Mouse (Mus musculus): ENCODE data around the gene Slit3.

- TF ChIP-seq CTCF (IDR thresholded peaks at IDR 0.05; ENCODE audit: low read depth): no peak
- TF ChIP-seq EP300 (IDR thresholded peaks at IDR 0.05; ENCODE audit: low read depth): no peak
Measured at GRCm38 (mm10) chr11:35558311-35558710, 437.3 kb downstream of the Slit3 start.
